Mouse (Mus musculus): ENCODE data around the gene Mllt3. TPM values are rescaled to one million over a fixed set of nuclear protein-coding genes. Genes with fewer than 3 reads are reported as not detected.

The Mllt3 gene
- polyA plus RNA-seq, 1 experiment: 15.7 TPM

GRCm38 (mm10) chr4:87902584-87902983 lies 130.6 kb downstream of the Mllt3 start:
- no peak overlapping the region for H3K4me3 ChIP-seq
- no peaks in the 10 kb centered on the region for H3K27me3 ChIP-seq (ENCODE audit: control insufficient read depth, insufficient read depth, insufficient read length)
- no peak overlapping the region for H3ac ChIP-seq (ENCODE audit: control insufficient read depth, insufficient read length)
- no peak for TF ChIP-seq REST (IDR thresholded peaks at IDR 0.05; ENCODE audit: insufficient read depth, insufficient read length)
- TF ChIP-seq CEBPB (IDR thresholded peaks at IDR 0.05; ENCODE audit: insufficient read depth, poor library complexity, severe bottlenecking): no peak
- TF ChIP-seq TCF12 (IDR thresholded peaks at IDR 0.05; ENCODE audit: insufficient read depth, poor library complexity, severe bottlenecking): no peak
- no peak for TF ChIP-seq TCF3 (IDR thresholded peaks at IDR 0.05; ENCODE audit: insufficient read length, low read depth)
- TF ChIP-seq POLR2AphosphoS2 (IDR thresholded peaks at IDR 0.05; ENCODE audit: insufficient read length, low read depth): no peak
- no peak for TF ChIP-seq MYOG (IDR thresholded peaks at IDR 0.05; ENCODE audit: control insufficient read depth in 1 of 3, insufficient read depth in 1 of 3, insufficient read length in 2 of 3, low read depth in 2 of 3)
- no peak for TF ChIP-seq POLR2A (IDR thresholded peaks at IDR 0.05; ENCODE audit: insufficient read length, low read depth)
- no peak for TF ChIP-seq SRF (IDR thresholded peaks at IDR 0.05; ENCODE audit: control insufficient read depth, insufficient read length, low read depth)
- no peak for TF ChIP-seq E2F4 (IDR thresholded peaks at IDR 0.05; ENCODE audit: insufficient read depth)
- no peak for TF ChIP-seq MAX (IDR thresholded peaks at IDR 0.05; ENCODE audit: low read depth)
- no peak for TF ChIP-seq MYOD1 (IDR thresholded peaks at IDR 0.05; ENCODE audit: control insufficient read depth in 1 of 3, insufficient read length in 2 of 3, low read depth in 2 of 3)
- no peak for TF ChIP-seq USF1 (IDR thresholded peaks at IDR 0.05; ENCODE audit: low read depth)
- no peaks in the 10 kb centered on the region for H3K79me2 ChIP-seq (ENCODE audit: control insufficient read depth, insufficient read depth)
- H3K36me3 ChIP-seq (ENCODE audit: control insufficient read depth, insufficient read depth): no peaks in the 10 kb centered on the region
- H3K4me2 ChIP-seq (ENCODE audit: low read depth): no peak overlapping the region

GRCm38 (mm10) chr4:87901166-87901565 lies 132.0 kb downstream of the Mllt3 start:
- H3ac ChIP-seq (ENCODE audit: control insufficient read depth, insufficient read length): no peak overlapping the region
- H3K36me3 ChIP-seq (ENCODE audit: control insufficient read depth, insufficient read depth): no peaks in the 10 kb centered on the region
- H3K27me3 ChIP-seq (ENCODE audit: control insufficient read depth, insufficient read depth, insufficient read length): no peaks in the 10 kb centered on the region
- no peak for TF ChIP-seq SRF (IDR thresholded peaks at IDR 0.05; ENCODE audit: control insufficient read depth, insufficient read length, low read depth)
- TF ChIP-seq POLR2A (IDR thresholded peaks at IDR 0.05; ENCODE audit: insufficient read length, low read depth): no peak
- TF ChIP-seq MYOD1 (IDR thresholded peaks at IDR 0.05; ENCODE audit: control insufficient read depth in 1 of 3, insufficient read length in 2 of 3, low read depth in 2 of 3): no peak
- no peak for TF ChIP-seq E2F4 (IDR thresholded peaks at IDR 0.05; ENCODE audit: insufficient read depth)
- TF ChIP-seq REST (IDR thresholded peaks at IDR 0.05; ENCODE audit: insufficient read depth, insufficient read length): no peak
- TF ChIP-seq POLR2AphosphoS2 (IDR thresholded peaks at IDR 0.05; ENCODE audit: insufficient read length, low read depth): no peak
- TF ChIP-seq CEBPB (IDR thresholded peaks at IDR 0.05; ENCODE audit: insufficient read depth, poor library complexity, severe bottlenecking): no peak
- no peak for TF ChIP-seq MAX (IDR thresholded peaks at IDR 0.05; ENCODE audit: low read depth)
- TF ChIP-seq MYOG (IDR thresholded peaks at IDR 0.05; ENCODE audit: control insufficient read depth in 1 of 3, insufficient read depth in 1 of 3, insufficient read length in 2 of 3, low read depth in 2 of 3): no peak
- TF ChIP-seq TCF12 (IDR thresholded peaks at IDR 0.05; ENCODE audit: insufficient read depth, poor library complexity, severe bottlenecking): no peak
- no peak for TF ChIP-seq TCF3 (IDR thresholded peaks at IDR 0.05; ENCODE audit: insufficient read length, low read depth)
- TF ChIP-seq USF1 (IDR thresholded peaks at IDR 0.05; ENCODE audit: low read depth): no peak
- H3K79me2 ChIP-seq (ENCODE audit: control insufficient read depth, insufficient read depth): no peaks in the 10 kb centered on the region
- H3K4me2 ChIP-seq (ENCODE audit: low read depth): no peak overlapping the region
- no peak overlapping the region for H3K4me3 ChIP-seq

GRCm38 (mm10) chr4:87893498-87893897 lies 139.7 kb downstream of the Mllt3 start:
- no peaks in the 10 kb centered on the region for H3K27me3 ChIP-seq (ENCODE audit: control insufficient read depth, insufficient read depth, insufficient read length)
- H3ac ChIP-seq (ENCODE audit: control insufficient read depth, insufficient read length): no peak overlapping the region
- no peak overlapping the region for H3K4me3 ChIP-seq
- H3K36me3 ChIP-seq (ENCODE audit: control insufficient read depth, insufficient read depth): no peaks in the 10 kb centered on the region
- TF ChIP-seq TCF12 (IDR thresholded peaks at IDR 0.05; ENCODE audit: insufficient read depth, poor library complexity, severe bottlenecking) (no peak), TCF3 (IDR thresholded peaks at IDR 0.05; ENCODE audit: insufficient read length, low read depth) (no peak), E2F4 (IDR thresholded peaks at IDR 0.05; ENCODE audit: insufficient read depth) (no peak), MYOD1 (IDR thresholded peaks at IDR 0.05; ENCODE audit: control insufficient read depth in 1 of 3, insufficient read length in 2 of 3, low read depth in 2 of 3) (no peak), POLR2A (IDR thresholded peaks at IDR 0.05; ENCODE audit: insufficient read length, low read depth) (no peak), USF1 (IDR thresholded peaks at IDR 0.05; ENCODE audit: low read depth) (no peak), CEBPB (IDR thresholded peaks at IDR 0.05; ENCODE audit: insufficient read depth, poor library complexity, severe bottlenecking) (no peak), REST (IDR thresholded peaks at IDR 0.05; ENCODE audit: insufficient read depth, insufficient read length) (no peak), MYOG (IDR thresholded peaks at IDR 0.05; ENCODE audit: control insufficient read depth in 1 of 3, insufficient read depth in 1 of 3, insufficient read length in 2 of 3, low read depth in 2 of 3) (no peak), SRF (IDR thresholded peaks at IDR 0.05; ENCODE audit: control insufficient read depth, insufficient read length, low read depth) (no peak), MAX (IDR thresholded peaks at IDR 0.05; ENCODE audit: low read depth) (no peak), POLR2AphosphoS2 (IDR thresholded peaks at IDR 0.05; ENCODE audit: insufficient read length, low read depth) (no peak)
- peaks cover 5% of the 10 kb centered on the region for H3K79me2 ChIP-seq (ENCODE audit: control insufficient read depth, insufficient read depth)
- no peak overlapping the region for H3K4me2 ChIP-seq (ENCODE audit: low read depth)

GRCm38 (mm10) chr4:87893012-87893411 lies 140.2 kb downstream of the Mllt3 start:
- no peak overlapping the region for H3K4me2 ChIP-seq (ENCODE audit: low read depth)
- no peak overlapping the region for H3K4me3 ChIP-seq
- H3K36me3 ChIP-seq (ENCODE audit: control insufficient read depth, insufficient read depth): no peaks in the 10 kb centered on the region
- no peak overlapping the region for H3ac ChIP-seq (ENCODE audit: control insufficient read depth, insufficient read length)
- TF ChIP-seq POLR2AphosphoS2 (IDR thresholded peaks at IDR 0.05; ENCODE audit: insufficient read length, low read depth) (no peak), TCF3 (IDR thresholded peaks at IDR 0.05; ENCODE audit: insufficient read length, low read depth) (no peak), USF1 (IDR thresholded peaks at IDR 0.05; ENCODE audit: low read depth) (no peak), MYOG (IDR thresholded peaks at IDR 0.05; ENCODE audit: control insufficient read depth in 1 of 3, insufficient read depth in 1 of 3, insufficient read length in 2 of 3, low read depth in 2 of 3) (no peak), E2F4 (IDR thresholded peaks at IDR 0.05; ENCODE audit: insufficient read depth) (no peak), TCF12 (IDR thresholded peaks at IDR 0.05; ENCODE audit: insufficient read depth, poor library complexity, severe bottlenecking) (no peak), CEBPB (IDR thresholded peaks at IDR 0.05; ENCODE audit: insufficient read depth, poor library complexity, severe bottlenecking) (no peak), SRF (IDR thresholded peaks at IDR 0.05; ENCODE audit: control insufficient read depth, insufficient read length, low read depth) (no peak), POLR2A (IDR thresholded peaks at IDR 0.05; ENCODE audit: insufficient read length, low read depth) (no peak), REST (IDR thresholded peaks at IDR 0.05; ENCODE audit: insufficient read depth, insufficient read length) (no peak), MAX (IDR thresholded peaks at IDR 0.05; ENCODE audit: low read depth) (no peak)
- no peaks in the 10 kb centered on the region for H3K27me3 ChIP-seq (ENCODE audit: control insufficient read depth, insufficient read depth, insufficient read length)
- peaks cover 5% of the 10 kb centered on the region for H3K79me2 ChIP-seq (ENCODE audit: control insufficient read depth, insufficient read depth)
